Mouse (Mus musculus) right cerebral cortex, adult 2 months (tissue): ENCODE data around the gene Dhx58.

Experiments used
- DNase-seq, 2 experiments: peaks; one replicate each; pipeline ENCODE4 v3.0.0; 2021 to 2022; ENCODE audit warnings: low spot score in 2 of 2

Gene Dhx58

DNA sequence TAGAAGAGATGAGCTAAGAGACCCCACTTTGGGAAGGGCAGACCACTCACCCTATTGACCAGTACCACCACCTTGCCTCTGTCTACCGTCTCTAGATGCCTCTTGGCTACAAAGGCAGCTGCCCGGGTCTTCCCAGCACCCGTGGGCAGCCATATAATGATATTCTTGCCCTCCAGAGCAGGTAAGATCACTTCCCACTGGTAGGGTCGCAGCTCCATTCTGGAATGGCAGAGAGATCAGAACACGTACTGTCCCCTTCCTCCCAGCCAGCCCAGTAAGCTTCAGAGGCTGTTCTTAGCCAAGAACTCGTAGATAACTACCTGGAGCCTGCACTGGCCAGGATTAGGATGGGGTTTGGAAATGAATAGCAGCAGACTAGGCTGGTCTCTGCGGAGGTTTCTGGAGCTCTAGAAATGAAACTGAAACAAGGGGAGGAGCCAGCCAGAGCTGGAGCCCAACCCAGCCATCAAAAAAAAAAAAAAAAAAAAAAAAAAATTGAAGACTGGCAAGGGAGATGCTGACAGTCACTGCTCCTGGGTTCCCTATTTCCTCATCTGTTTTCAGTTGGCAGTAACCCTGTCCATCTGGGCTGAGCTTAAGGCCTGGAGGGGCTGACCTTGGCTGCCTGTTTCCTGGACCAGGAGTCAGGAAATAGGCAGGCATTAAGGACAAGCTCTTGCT lies at the start of gene Dhx58:
Dhx58 (minus strand) TSS at position 421 of the 681 bp plus-strand sequence.
- DNase-seq: no peak

DNA sequence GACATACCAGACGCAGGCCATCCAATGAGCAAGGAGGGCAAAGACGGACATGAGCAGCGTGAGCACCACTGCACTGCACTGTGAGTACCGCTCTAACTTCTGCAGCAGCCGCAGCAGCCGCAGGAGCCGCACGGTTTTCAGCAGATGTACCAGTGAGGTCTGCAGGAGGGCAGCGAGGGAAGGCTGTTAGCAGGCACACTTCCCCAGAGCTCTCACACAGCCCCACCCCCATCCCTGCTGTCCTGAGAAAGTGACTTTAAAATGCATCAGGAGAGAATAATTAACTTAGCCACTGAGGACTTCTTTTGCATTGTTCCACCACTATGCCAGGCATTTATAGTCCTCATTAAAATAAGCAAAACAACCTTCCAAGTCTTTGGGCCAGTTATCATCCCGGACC lies 48.2 kb upstream of the Dhx58 start:
- no peak for DNase-seq

DNA sequence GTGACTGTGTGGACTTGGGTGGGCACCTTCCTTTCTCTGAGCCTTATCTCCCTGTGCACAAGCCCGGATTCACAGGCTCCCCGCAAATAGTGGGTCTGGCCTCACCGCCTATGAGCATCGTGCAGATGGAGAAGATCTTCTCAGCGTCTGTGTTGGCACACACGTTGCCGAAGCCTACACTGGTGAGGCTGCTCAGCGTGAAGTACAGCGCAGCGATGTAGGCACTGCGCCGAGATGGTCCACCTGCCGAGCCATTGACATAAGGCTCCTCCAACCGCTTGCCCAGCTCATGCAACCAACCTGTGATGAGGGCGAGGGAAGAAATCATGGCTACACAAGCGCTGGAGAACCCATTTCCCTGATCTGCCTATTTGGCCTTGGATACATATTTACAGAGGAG lies 46.1 kb upstream of the Dhx58 start:
- DNase-seq: no peak

DNA sequence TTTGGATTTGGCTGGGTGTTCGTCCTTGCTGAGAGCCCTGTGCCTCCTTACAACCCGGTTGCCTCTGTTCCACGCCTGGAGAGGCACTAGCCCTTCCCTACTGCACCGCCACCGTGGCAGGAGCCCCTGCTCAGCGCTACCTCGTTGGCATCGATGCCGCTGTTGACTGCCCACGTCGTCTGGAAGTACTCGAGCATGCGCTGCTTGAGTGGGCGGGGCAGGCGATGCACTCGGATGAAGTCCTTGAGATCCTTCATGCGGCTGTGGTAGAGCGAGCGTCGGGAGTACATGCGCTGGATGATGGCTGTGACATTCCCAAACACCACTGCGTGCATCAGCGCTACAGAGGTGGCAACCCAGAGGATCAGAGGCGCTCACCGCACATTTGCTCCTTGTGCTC lies 45.4 kb upstream of the Dhx58 start:
- peak; percentile 56 to 57 for DNase-seq

DNA sequence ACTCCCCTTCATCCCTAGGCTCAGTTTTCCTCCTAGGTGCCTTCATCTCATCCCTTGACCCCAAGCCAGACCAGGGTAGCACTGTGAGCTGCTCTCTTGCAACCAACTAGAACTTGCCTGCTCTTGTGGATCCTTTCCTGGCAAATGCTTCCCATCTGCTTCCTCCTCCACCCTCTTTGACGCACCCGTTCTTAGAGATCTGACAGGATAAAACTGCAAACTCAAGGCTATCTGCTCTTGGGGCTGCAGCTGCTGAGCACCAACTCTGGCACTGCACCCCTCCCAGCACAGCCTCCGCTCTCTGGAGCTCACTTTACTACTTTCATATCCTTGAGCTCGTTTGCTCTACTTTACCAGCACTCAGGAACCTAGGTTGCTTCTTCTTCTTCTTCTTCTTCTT lies 44.5 kb upstream of the Dhx58 start:
- no peak for DNase-seq

DNA sequence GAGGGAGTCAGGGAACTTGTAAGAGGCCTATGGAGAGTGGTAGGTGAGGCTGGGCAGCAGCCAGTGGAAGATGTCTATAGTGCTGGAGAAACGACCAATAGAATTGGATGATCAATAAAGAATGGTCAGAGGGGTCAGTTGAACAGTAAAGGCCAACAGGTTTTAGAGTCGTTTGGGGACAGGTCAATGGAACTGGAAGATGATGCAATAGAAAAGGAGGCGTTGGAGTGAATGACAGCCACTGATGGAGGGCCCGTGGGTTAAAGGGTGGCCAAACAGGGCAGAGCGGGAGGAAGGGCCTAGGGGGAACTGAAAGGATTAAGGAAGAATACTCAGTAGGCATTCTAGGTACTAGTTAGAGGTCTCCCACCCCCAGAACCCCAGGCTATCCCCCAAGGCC lies 43.0 kb upstream of the Dhx58 start:
- no peak for DNase-seq

DNA sequence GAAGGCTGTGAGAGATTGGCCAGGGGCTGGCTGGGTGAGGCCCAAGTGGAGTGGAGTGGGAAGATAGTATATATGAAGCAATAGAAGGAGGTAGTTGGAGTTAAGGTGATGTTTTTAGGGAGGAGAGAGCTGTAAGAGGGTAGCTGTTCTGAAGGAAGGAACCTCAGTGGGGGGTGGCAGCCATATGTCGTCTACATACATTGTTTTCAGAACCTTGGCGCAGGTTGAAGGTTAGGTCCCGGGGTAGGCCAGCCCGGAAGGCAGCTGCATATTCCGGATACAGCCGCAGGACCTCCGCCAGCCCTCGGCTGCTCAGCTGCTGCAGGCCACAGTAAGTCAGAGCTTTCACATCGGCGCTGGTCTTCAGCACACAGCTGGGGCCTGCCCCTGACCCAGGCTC lies 42.5 kb upstream of the Dhx58 start:
- DNase-seq: no peak

DNA sequence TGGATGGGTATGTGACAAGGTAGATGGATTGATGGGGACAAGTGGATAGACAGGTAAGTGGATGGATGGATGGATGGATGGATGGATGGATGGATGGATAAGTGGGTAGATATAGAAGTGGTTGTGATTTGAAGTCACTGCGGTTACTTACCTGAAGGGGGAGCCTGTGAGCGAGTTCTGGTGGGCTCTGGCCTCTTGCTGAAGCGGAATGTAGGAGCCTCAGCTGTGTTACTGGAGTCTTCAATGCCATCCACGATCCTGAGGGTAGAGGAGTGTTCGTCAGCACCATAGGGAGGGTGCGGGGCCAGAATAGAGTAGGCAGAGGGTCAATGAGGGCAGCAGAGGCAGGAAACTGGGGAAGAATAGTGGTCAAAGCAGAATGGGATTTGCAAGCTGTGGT lies 41.0 kb upstream of the Dhx58 start:
- peak; percentile 64 to 70 for DNase-seq

DNA sequence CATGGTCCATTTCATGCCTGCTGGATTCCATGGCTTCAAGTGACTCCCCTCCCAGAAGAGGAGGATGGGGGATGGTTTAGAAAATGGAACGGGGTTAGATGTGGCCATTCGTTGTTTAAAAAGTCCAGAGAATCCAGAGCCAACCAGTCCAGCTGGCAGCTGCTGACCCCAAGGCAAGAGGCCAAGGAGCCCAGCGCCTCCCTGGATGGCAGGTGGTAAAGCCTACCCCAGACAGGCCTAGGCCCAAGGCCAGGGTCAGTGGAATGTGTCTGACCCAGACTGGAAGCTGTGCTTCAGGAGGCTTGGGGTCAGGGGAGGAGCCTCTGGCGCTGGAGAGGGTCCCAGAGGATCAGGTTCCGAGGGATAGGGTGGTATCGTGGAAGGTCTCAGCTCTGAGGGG lies 37.3 kb upstream of the Dhx58 start:
- no peak for DNase-seq

DNA sequence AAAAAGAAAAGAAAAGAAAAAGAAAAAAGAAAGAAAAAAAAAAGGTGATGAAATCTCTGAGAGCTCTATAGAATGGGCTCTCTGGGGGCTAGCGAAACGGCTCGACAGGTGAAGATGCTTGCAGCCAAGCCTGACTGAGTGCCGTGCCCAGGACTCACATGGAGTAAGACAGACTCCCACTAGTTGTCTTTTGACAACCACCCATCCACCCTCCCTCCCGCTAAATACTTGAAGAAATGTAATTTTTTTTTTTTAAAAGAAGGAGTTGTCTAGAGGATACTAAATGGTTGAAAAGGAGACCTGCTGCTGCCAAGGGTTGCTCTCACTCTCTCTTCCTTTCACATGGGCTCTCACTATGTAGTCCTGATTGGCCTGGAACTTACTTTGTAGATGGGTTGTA lies 34.7 kb upstream of the Dhx58 start:
- DNase-seq: no peak

DNA sequence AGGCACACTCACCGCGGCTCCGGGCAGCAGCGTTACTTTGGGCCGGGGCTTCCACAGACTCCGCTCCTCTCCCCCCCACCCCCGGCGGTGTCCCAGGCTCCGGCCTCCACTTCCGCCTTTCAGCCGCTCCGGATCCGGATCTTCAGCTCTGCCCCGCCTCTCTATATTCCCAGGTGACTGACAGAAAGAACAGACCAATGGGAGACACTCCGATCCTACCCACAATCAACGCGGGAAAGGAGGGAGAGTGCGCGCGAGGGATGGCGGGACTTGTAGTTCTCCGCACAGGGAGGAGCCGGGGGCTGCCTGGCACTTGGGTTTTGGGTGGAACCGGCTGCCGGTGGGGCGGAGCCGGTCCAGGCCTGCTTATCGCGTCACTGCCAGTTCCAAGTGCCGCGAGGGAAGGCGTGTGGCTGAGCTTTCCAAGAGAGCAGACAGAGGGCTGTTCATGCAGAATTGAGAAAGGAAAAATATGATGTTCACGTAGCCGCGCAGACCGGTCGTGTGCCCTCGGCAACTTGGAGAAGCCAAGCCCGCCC lies 34.1 kb upstream of the Dhx58 start, which contains the start of gene Rab5c:
Rab5c (minus strand) TSS at position 150 of the 539 bp plus-strand sequence.
- DNase-seq: peak; percentile 99

DNA sequence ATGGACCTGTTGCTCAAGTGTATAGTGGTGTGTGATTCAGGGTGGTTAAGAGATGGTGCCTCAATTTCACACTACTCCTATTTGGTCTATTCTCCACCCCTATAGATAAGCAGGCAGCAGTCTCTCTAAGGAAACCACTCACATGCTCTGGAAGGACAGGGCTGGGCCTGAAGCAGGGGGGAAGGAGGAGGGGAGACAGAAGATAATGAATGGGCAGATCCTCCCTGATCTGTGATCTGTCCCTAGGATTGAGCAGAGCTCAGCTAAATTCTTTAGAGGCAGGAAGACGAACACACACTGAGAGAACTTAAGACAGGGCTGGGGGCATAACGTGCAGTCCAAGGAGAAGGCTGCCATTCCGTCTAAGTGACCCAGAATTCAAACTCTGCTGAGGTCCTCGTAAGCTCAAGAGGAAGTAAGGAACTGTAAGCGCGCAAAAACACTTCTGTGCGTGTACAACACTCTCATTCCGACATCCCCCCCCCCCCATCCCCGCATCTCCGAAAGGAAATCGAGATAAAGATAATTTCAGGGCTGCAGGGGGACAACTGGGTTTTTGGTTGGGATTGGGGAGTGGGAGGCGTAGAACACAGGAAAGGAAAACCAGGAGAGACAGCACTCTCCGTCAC lies 33.1 kb upstream of the Dhx58 start:
- DNase-seq: no peak

DNA sequence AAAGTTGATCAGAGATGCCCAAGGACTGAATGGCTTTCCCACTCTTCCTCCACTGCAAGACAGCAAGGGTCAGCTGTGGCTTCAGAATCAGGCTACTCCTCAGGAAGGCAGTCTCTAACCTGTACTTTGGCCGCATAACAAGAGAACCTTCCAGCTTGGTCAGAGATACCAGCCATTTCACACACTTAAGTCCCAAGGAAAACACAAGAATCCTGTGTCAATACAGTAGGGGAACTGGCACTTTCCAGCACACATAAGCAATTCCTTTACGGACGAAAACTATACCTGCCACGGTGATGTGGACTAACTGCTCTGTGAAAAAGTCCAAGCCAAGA lies 32.6 kb upstream of the Dhx58 start:
- no peak for DNase-seq

DNA sequence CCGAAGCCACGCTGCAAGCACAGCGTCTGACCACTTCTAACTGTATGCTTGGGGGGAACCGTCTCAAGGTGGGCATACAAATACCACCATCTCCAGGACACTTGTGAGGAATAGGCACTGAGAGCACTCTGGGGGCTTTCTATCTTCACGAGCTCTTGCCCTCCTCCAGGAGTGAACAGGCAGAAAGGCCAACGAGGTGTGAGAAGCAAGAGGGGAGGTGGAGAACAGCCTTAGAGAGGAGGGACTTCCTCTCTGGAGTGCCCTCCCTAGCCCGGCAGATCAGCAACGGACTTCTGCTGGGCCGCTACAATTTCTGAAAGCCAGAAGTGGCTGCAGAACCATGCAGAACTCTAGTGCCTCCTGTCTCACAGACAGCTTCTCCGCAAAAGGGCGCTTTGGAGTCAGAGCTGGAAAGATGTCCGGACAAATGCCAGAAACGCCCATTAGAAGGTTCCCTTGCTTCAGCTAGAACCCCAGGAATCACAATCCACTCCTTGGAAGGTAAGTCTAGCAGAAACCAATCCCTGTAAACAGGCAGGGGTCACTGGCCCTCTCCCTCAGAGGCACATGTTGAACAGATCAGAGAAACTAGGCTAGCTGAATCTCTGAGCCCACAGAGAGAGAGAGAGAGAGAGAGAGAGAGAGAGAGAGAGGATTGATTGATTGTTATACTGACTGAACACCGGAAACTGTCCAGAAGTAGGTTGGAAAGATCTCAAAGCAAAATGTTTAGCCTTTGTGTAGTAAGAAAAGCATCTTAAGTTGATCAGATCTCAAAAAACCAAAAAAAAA lies 32.1 kb upstream of the Dhx58 start:
- no peak for DNase-seq

DNA sequence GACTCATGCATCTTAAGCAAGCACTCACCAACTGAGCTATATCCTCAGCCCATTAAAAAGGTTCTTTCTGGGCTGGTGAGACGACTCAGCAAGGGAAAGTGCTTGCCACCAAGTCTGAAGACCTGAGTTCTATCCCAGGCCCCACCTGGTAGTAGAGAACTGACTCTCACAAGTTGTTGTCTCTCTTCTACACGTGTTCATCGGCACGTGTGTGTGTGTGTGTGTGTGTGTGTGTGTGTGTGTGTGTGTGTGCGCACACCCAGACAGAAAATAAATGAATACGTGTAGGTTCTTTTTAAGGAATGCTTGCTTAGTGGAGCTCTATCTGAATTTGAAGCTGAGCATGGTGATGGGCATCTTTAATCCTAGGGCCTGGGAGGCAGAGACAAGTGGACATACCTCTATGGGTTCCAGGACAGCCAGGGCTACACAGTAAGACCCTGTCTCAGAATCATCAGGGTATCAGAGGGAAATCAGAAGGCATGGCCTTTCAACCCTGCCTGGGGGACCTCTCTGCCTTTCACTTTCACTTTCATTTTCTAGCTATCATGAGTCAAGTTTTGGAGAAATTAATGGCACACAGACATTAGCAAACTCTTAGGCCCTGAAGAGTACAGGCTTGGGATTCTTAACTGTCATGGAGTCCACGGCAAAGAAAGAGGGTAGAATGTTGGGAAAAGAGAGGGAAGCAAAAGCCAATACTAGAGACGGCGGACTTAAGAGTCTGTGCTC lies 31.2 kb upstream of the Dhx58 start:
- no peak for DNase-seq

DNA sequence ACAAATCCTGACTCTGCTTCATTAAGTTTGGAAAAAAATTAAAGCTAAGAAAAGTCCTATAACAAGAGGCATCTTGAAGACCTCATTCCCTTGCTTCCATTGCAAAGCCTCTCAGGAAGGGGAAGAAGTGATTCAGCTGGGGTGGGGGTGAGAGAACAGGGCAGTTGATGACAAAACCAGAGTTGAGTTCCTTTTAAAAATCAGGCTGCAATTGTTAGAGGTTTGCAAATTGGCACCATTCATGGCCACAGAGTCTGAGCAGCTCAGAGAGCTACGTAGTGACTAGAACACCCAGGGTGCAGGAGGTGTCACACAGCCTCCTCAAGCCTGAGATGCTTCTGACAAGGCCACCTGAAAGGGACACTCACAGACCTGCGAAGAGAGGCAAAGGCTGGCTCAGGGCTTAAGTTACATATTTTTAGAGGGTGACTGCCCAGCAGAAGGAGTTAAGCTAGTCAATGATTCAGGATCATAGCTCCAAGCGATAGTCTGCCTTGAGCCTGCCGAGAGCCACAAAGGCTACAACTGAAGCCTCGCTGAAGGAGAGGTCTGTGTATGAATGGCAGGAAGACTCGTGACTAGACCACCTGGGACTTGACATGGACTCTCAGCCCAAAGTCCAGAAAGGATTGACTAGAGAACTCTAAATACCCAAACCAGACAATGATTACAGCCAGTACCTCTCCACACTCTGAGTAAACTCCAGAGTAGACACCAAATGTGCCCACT lies 26.6 kb upstream of the Dhx58 start:
- no peak for DNase-seq

DNA sequence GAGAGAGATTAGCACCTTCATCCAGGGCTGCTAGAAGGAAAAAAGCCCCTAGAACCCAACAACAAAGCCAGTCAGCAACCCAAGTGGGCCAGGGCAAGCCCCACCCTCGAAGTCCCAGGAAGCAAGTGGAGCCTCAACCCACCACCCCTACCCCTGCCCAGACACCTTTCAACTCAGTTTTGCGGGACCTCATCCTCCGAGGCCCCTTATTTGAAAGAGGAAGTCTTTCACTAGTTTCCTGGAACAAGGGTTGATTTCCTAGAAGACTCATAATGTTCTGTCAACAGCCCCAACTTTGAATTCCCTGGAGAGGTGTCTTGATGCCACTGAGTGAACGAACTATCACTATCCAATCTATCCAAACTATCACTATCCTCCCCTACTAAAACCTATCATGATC lies 25.9 kb upstream of the Dhx58 start:
- DNase-seq: no peak

DNA sequence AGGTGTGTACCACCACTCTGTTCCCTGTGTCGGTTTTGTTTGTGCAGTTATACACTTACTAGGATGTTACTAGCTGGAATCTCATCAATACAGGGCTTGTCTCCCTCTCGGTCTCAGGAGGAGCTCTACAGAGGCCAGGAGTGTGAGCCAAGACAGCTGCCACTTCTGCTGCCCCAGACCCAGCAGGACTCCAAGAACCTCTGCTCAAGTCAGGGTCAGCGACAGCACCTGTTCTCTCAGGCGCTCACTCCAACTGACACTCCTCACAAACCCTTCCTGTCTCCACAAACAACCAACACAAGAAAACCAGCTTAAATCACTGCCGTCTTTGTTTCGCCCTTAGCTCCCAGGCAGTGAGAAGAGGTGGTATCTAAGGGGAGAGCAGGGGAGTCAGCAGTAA lies 24.5 kb upstream of the Dhx58 start:
- no peak for DNase-seq

DNA sequence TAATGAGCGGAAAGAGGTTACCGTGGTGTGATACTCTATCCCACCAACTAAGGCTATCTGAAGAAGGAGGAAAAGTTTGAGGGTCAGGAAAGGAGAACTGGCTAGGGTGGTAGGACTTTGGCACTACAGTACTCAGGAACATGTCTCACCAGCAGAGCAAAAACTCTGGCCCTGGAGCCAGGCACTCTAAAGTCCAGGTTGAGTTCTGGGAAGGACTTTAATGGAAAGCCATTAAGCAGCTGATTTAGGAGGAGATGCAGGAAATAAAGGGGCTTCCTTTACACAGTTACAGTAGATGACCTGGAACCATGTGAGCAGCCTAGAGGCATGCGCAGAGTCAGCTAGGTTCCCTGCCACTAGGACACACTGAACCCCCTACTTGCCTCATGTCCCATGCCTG lies 23.1 kb upstream of the Dhx58 start:
- no peak for DNase-seq

DNA sequence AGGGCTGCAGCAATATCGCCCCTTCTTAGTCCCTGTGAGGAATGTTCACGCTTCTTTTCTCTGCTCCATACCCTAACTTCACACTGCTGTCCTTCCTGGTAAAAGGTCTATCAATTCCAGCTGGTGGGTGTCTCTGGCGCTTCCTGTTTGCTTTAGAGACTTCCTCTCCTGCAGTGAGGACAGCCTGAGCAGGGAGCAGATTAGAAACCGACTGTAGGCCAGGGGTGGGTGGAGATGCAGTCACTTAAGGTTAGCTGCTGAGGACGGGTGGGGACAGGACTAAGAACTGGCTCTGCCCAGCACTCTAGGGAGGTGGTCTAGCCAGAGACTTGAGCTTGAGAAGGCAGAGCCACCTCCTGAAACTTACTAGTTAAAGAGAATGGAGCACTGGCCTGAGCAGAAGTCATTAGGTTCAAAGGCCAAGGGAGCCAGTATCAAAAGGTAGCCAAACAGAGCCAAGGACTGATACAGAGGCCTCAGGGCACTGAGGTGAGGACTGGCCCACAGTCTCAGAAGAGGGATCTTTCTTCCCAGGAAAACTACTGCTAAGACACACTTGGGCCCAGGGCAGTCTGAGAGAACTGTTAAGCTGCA lies 20.9 kb upstream of the Dhx58 start:
- no peak for DNase-seq

DNA sequence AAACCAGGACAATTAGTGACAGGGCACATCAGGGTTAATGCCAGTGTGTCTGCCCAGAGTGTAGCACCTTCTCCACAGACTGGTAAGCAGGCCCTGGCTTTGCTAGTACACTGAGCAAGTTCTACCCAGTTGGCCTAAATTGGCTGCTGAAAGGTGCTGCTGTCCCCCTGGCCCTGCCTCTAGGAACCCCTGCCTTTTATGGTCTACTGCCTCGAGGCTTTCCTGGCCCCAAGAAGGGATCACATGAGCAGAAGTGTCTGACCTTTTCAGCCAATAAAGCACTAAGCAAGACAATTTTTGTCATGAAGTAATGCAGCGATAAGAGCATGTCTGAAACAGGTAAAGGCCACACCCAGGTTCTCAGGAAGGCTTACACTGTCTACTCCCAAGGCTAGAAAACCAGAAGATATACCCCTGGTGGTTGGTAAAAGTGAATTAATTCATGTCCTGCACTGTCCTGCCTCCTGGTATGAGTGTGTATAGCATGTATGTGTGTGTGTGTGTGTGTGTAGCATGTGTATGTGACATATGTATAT lies 18.5 kb upstream of the Dhx58 start:
- no peak for DNase-seq
